Mouse (Mus musculus) hindbrain, postnatal 0 days (tissue): ENCODE measurements around the gene Vasn. TPM values are rescaled to one million over a fixed set of nuclear protein-coding genes. Genes with fewer than 3 reads are reported as not detected.
"Not testable (repeated sequence)": the region's sequence is repeated elsewhere in the genome, so short reads cannot be mapped to it uniquely, and the experiment has no call there.

ENCODE experiments used
- ATAC-seq: fragments of 200-750 bp; cut with Nextera tagmentation; 2 replicates; pipeline ENCODE4 v1.8.0; 2017; ENCODE audit warnings: mild to moderate bottlenecking, moderate TSS enrichment, moderate library complexity
- DNase-seq: peaks from one replicate; pipeline ENCODE4 v3.0.0-alpha.2; 2015; ENCODE audit warnings: low spot score
- H3K27ac ChIP-seq: fragments of 300-500 bp; sonication (generic); 2 replicates; pipeline ENCODE4 v1.5.1; 2014; ENCODE audit warnings: mild to moderate bottlenecking
- H3K27me3 ChIP-seq: fragments of 300-500 bp; sonication (generic); 2 replicates; pipeline ENCODE4 v1.6.1; 2014; ENCODE audit warnings: low read length, mixed read lengths; ENCODE audit not compliant: insufficient read depth
- H3K36me3 ChIP-seq: fragments of 300-500 bp; sonication (generic); 2 replicates; pipeline ENCODE4 v1.6.1; 2014; ENCODE audit warnings: low read length, mixed read lengths; ENCODE audit not compliant: insufficient read depth
- H3K4me1 ChIP-seq: fragments of 300-500 bp; sonication (generic); 2 replicates; pipeline ENCODE4 v1.6.1; 2014; ENCODE audit warnings: antibody characterized with exemption, low read length, mixed read lengths; ENCODE audit not compliant: insufficient read depth
- H3K4me2 ChIP-seq: fragments of 300-500 bp; sonication (generic); 2 replicates; pipeline ENCODE4 v1.6.1; 2014; ENCODE audit warnings: low read depth, mild to moderate bottlenecking, low read length, moderate library complexity, mixed read lengths
- H3K4me3 ChIP-seq: fragments of 300-500 bp; sonication (generic); 2 replicates; pipeline ENCODE4 v1.5.1; 2014; ENCODE audit warnings: low read length
- H3K9ac ChIP-seq: fragments of 300-500 bp; sonication (generic); replicated peaks from 2 replicates; pipeline ENCODE4 v1.6.1; 2014; ENCODE audit warnings: mild to moderate bottlenecking, low read length, moderate library complexity, mixed read lengths
- H3K9me3 ChIP-seq: fragments of 300-500 bp; sonication (generic); 2 replicates; pipeline ENCODE4 v1.6.1; 2016; ENCODE audit warnings: low read length, mixed read lengths
- CTCF ChIP-seq: IDR thresholded peaks from 2 replicates; pipeline ENCODE4 v1.5.1; 2016; ENCODE audit warnings: antibody characterized with exemption, control low read depth, low read depth
- WGBS: fragments of 180-500 bp; shearing (Covaris S2); extraction: QIAGEN DNeasy Blood & Tissue Kit; methylation state at CpG from one replicate; pipeline ENCODE4 v1.1.7; 2014; 5-methylcytosine and 5-hydroxymethylcytosine counted together
- polyA plus RNA-seq: library from polyadenylated mRNA; unstranded; fragments of >200 nt; fragmentation: Nextera tagmentation; extraction: Ambion mirVana; gene quantifications from 2 replicates; pipeline ENCODE4 v1.2.1, GENCODE M21; 2015
- total RNA-seq: library from RNA; depleted of rRNA; stranded (reverse); fragments of >200 nt; gene quantifications from 2 replicates; pipeline ENCODE4 v1.2.3, GENCODE M21; 2014; rRNA removed

Gene Vasn
- total and polyA plus RNA-seq, 2 experiments from 2014 or later, result 7.3 to 18.4 TPM

- H3K36me3 ChIP-seq, result peaks cover 6% of the 10 kb centered on the region; the same call in 1 of the 2 replicates
- H3K4me1 ChIP-seq, result 0 out of 2 replicates have a peak, but pooled peaks cover 7% of the 10 kb centered on the region
- H3K27ac ChIP-seq, result peak overlapping the region; percentile 82
- no peaks in the 10 kb centered on the region for H3K9me3 ChIP-seq
- peak; percentile 98 for DNase-seq
- H3K4me3 ChIP-seq, result peak overlapping the region; percentile 94
- H3K4me2 ChIP-seq, result peak overlapping the region; percentile 98
- TF ChIP-seq CTCF, result no peak
- ATAC-seq, result peak; percentile 92
- peak overlapping the region; percentile 82 for H3K9ac ChIP-seq
- no peaks in the 10 kb centered on the region for H3K27me3 ChIP-seq
- under 1% methylated on average over 54 of the region's 54 CpGs for WGBS
These were observed 44.1 kb downstream of the Vasn start for GRCm38 (mm10) chr16:4683581-4684456.

GRCm38 (mm10) chr16:4684457-4684791 lies 44.7 kb downstream of the Vasn start:
- H3K9me3 ChIP-seq, result no peaks in the 10 kb centered on the region
- no peak for DNase-seq
- H3K27me3 ChIP-seq, result no peaks in the 10 kb centered on the region
- no peak for TF ChIP-seq CTCF
- 1% methylated on average over 9 of the region's 9 CpGs for WGBS
- peak overlapping the region; percentile 94 for H3K4me3 ChIP-seq
- peak overlapping the region; percentile 82 for H3K9ac ChIP-seq
- peaks cover 9% of the 10 kb centered on the region; the same call in 1 of the 2 replicates for H3K36me3 ChIP-seq
- ATAC-seq, result no peak
- 0 out of 2 replicates have a peak, but pooled peaks cover 7% of the 10 kb centered on the region for H3K4me1 ChIP-seq
- peak overlapping the region; percentile 82 for H3K27ac ChIP-seq
- peak overlapping the region; percentile 98 for H3K4me2 ChIP-seq

DNA sequence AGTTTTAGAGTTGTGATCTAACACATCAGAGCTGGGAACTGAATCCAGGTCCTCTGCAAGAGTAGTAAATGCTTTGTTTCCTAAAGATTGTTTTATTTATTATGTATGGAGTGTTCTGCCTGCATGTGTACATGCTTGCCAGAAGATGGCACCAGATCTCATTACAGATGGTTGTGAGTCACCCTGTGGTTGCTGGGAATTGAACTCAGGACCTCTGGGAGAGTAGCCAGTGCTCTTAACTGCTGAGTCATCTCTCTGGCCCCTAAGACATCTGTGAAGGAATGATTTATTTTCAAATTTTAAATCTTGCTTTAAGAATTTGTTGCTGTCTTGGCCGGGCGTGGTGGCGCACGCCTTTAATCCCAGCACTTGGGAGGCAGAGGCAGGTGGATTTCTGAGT lies 49.6 kb downstream of the Vasn start:
- not testable (repeated sequence) for H3K4me1 ChIP-seq, H3K27me3 ChIP-seq, H3K9me3 ChIP-seq, H3K9ac ChIP-seq, ATAC-seq, H3K4me2 ChIP-seq, H3K27ac ChIP-seq, H3K4me3 ChIP-seq, DNase-seq
- peak; percentile 22 for TF ChIP-seq CTCF
- peaks cover 47% of the 10 kb centered on the region for H3K36me3 ChIP-seq
- WGBS, result 98% methylated on average over 4 of the region's 4 CpGs

Other genes with a start within 250 kb of the Vasn start
- 27.7 and 31.6 TPM in 2 replicates for gene Adcy9, start 219.4 kb upstream of the Vasn start, total RNA-seq
- 4.0 and 4.3 TPM in 2 replicates for gene Adcy9, start 219.4 kb upstream of the Vasn start, polyA plus RNA-seq
- gene Srl, start 98.1 kb upstream of the Vasn start, total RNA-seq, result 28.3 and 50.6 TPM in 2 replicates
- 8.7 and 10.6 TPM in 2 replicates for gene Srl, start 98.1 kb upstream of the Vasn start, polyA plus RNA-seq
- 7.8 and 9.3 TPM in 2 replicates for gene Tfap4, start 80.1 kb upstream of the Vasn start, total RNA-seq
- gene Tfap4, start 80.1 kb upstream of the Vasn start, polyA plus RNA-seq, result 7.0 and 7.6 TPM in 2 replicates
- gene Glis2, start 45.2 kb upstream of the Vasn start, total RNA-seq, result 25.8 and 28.2 TPM in 2 replicates
- 12.0 and 12.5 TPM in 2 replicates for gene Glis2, start 45.2 kb upstream of the Vasn start, polyA plus RNA-seq
- 25.4 and 88.3 TPM in 2 replicates for gene Pam16, start 15.0 kb upstream of the Vasn start, total RNA-seq
- gene Pam16, start 15.0 kb upstream of the Vasn start, polyA plus RNA-seq, result 135 and 140 TPM in 2 replicates
- gene Dnaja3, start within 50 bp of the Vasn start, total RNA-seq, result 49.6 and 50.6 TPM in 2 replicates
- 52.9 and 54.3 TPM in 2 replicates for gene Dnaja3, start within 50 bp of the Vasn start, polyA plus RNA-seq
- gene Coro7, start 39.8 kb downstream of the Vasn start, total RNA-seq, result 41.4 and 43.3 TPM in 2 replicates
- gene Coro7, start 39.8 kb downstream of the Vasn start, polyA plus RNA-seq, result 29.1 and 30.2 TPM in 2 replicates
- 30.7 and 31.8 TPM in 2 replicates for gene Nmral1, start 79.4 kb downstream of the Vasn start, total RNA-seq
- gene Nmral1, start 79.4 kb downstream of the Vasn start, polyA plus RNA-seq, result 33.1 and 35.4 TPM in 2 replicates
- 36.0 and 41.2 TPM in 2 replicates for gene Hmox2, start 86.4 kb downstream of the Vasn start, total RNA-seq
- gene Hmox2, start 86.4 kb downstream of the Vasn start, polyA plus RNA-seq, result 93.4 and 101 TPM in 2 replicates
- gene Cdip1, start 150.4 kb downstream of the Vasn start, total RNA-seq, result 147 and 148 TPM in 2 replicates
- gene Cdip1, start 150.4 kb downstream of the Vasn start, polyA plus RNA-seq, result 133 and 135 TPM in 2 replicates
- 0.47 TPM in 1 of 2 replicates, not detected in the other for gene 4930562C15Rik, start 195.5 kb downstream of the Vasn start, total RNA-seq
- 0.29 and 0.31 TPM in 2 replicates for gene 4930562C15Rik, start 195.5 kb downstream of the Vasn start, polyA plus RNA-seq
- gene Ubald1, start 240.4 kb downstream of the Vasn start, total RNA-seq, result 37.6 and 38.8 TPM in 2 replicates
- gene Ubald1, start 240.4 kb downstream of the Vasn start, polyA plus RNA-seq, result 66.3 and 66.6 TPM in 2 replicates
- 217 and 235 TPM in 2 replicates for gene Mgrn1, start 246.3 kb downstream of the Vasn start, total RNA-seq
- gene Mgrn1, start 246.3 kb downstream of the Vasn start, polyA plus RNA-seq, result 123 and 126 TPM in 2 replicates